Mouse (Mus musculus) embryonic facial prominence, embryonic 14.5 days (tissue): ENCODE results near the gene Tpx2. TPM values are rescaled to one million over a fixed set of nuclear protein-coding genes. Genes with fewer than 3 reads are reported as not detected.

Source experiments
- ATAC-seq: fragments of 200-750 bp; cut with Nextera tagmentation; 2 replicates; pipeline ENCODE4 v1.8.0; 2017; ENCODE audit warnings: low read depth, moderate number of reproducible peaks, moderate TSS enrichment
- DNase-seq: peaks from one replicate; pipeline ENCODE4 v3.0.0-alpha.2; 2015; ENCODE audit warnings: low spot score
- H3K27ac ChIP-seq: fragments of 300-500 bp; sonication (generic); replicated peaks from 2 replicates; pipeline ENCODE4 v1.5.1; 2014; ENCODE audit warnings: low read depth, mild to moderate bottlenecking, low read length, moderate library complexity
- H3K27me3 ChIP-seq: fragments of 300-500 bp; sonication (generic); replicated peaks from 2 replicates; pipeline ENCODE4 v1.6.1; 2014; ENCODE audit warnings: low read length; ENCODE audit not compliant: control insufficient read depth, insufficient read depth
- H3K36me3 ChIP-seq: fragments of 300-500 bp; sonication (generic); 2 replicates; pipeline ENCODE4 v1.6.1; 2014; ENCODE audit warnings: low read length, mixed read lengths; ENCODE audit not compliant: control insufficient read depth, insufficient read depth
- H3K4me1 ChIP-seq: fragments of 300-500 bp; sonication (generic); 2 replicates; pipeline ENCODE4 v1.6.1; 2014; ENCODE audit warnings: antibody characterized with exemption, low read length; ENCODE audit not compliant: control insufficient read depth, insufficient read depth
- H3K4me2 ChIP-seq: fragments of 300-500 bp; sonication (generic); 2 replicates; pipeline ENCODE4 v1.6.1; 2014; ENCODE audit warnings: low read depth, mild to moderate bottlenecking, low read length, moderate library complexity, mixed read lengths
- H3K4me3 ChIP-seq: fragments of 300-500 bp; sonication (generic); 2 replicates; pipeline ENCODE4 v1.5.1; 2014; ENCODE audit warnings: low read depth, mild to moderate bottlenecking, low read length
- H3K9ac ChIP-seq: fragments of 300-500 bp; sonication (generic); 2 replicates; pipeline ENCODE4 v1.6.1; 2014; ENCODE audit warnings: low read depth, mild to moderate bottlenecking, low read length, moderate library complexity, mixed read lengths
- H3K9me3 ChIP-seq: fragments of 300-500 bp; sonication (generic); 2 replicates; pipeline ENCODE4 v1.6.1; 2016; ENCODE audit warnings: low read length; ENCODE audit not compliant: control insufficient read depth
- WGBS: fragments of 180-500 bp; shearing (Covaris S2); extraction: QIAGEN DNeasy Blood & Tissue Kit; methylation state at CpG from one replicate; pipeline ENCODE4 v1.1.7; 2014; 5-methylcytosine and 5-hydroxymethylcytosine counted together
- polyA plus RNA-seq: library from polyadenylated mRNA; unstranded; fragments of >200 nt; fragmentation: Nextera tagmentation; extraction: Ambion mirVana; gene quantifications from 2 replicates; pipeline ENCODE4 v1.2.1, GENCODE M21; 2014

The Tpx2 gene
- 69.3 and 87.9 TPM in 2 replicates for polyA plus RNA-seq

DNA sequence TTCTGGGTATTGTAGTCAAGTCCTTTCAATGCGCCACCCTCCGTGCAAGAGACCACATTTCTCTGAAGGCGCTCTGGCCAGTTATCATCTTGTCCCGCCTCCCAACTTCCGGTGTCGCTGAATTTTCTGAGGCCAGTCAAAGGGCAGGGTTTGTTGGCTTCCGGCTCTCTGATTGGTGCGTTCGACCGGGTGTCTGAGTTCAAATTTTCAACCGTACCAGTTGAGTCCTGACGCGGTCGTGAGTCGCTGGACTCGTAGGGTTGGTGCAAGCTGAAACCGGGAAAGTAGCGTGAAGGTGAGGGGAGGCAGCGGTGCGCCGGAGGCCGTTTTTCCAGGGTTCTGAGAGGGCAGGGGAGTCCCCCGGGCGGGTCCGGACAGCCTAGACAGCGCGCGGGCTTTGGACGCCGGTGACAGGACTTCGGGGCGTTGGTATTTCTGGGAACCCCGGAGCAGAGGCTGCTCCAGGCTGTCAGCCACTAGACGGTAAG is at the start of gene Tpx2:
TSS of gene Tpx2 (plus strand) at position 150 of the 488 bp plus-strand sequence.
- peaks cover 14% of the 10 kb centered on the region for H3K4me1 ChIP-seq
- peak within 1 kb of the TSS; percentile 54 for H3K4me3 ChIP-seq
- peak; percentile 99 for ATAC-seq
- H3K36me3 ChIP-seq: peaks cover 10% of the 10 kb centered on the region
- no peaks in the 10 kb centered on the region for H3K9me3 ChIP-seq
- peak within 1 kb of the TSS; percentile 61 for H3K9ac ChIP-seq
- DNase-seq: peak; percentile 99
- H3K27ac ChIP-seq: peak within 1 kb of the TSS; percentile 50; the same call in 1 of the 2 replicates
- H3K27me3 ChIP-seq: no peaks in the 10 kb centered on the region
- whole genome bisulfite sequencing: under 1% methylated on average over 34 of the region's 34 CpGs
- peak within 1 kb of the TSS; percentile 70 for H3K4me2 ChIP-seq

DNA sequence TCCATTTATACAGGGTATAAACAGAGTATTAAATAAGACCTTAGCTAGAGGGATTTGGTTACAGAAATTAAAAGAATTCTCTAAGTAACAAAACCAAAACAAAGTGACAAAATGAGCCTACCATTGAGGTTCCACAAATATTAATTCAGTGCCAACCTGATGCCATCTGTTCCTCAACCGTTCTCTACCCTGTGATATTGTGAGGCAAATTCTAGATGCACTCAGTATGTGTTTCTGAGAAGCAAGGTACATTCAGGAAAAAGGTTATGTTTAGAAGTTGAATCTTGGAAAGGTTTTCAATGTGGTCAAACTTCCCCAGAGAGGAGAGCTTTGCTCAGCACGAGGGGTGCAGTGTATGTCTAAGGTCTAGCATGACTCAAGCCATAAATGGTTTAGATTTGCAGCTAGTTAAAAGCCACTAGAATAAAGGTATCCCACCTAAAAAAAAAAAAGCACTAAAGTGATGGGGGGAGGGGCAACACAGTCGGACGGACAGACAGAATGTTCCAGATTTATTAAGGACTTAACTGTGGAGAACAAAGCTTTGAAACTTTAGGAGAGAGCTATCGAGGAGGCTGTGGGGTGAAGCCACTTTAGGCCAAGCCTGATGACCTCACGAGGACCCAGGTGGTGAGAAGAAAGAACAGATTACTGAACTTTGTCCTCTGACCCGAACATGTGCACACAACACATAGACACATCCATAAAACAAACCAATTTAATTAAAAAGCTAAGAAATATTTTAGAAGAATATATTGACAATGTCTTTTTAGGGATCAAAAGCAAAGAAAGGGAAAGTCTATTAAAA is 47.6 kb upstream of the Tpx2 start:
- 69% methylated on average over 7 of the region's 7 CpGs for WGBS
- Histone ChIP-seq H3K27ac (no peak overlapping the region), H3K4me1 (peaks cover 16% of the 10 kb centered on the region), H3K9ac (no peak overlapping the region), H3K4me3 (no peak overlapping the region), H3K27me3 (no peaks in the 10 kb centered on the region), H3K4me2 (no peak overlapping the region), H3K9me3 (no peaks in the 10 kb centered on the region), H3K36me3 (no peaks in the 10 kb centered on the region)
- DNase-seq: no peak
- ATAC-seq: no peak

DNA sequence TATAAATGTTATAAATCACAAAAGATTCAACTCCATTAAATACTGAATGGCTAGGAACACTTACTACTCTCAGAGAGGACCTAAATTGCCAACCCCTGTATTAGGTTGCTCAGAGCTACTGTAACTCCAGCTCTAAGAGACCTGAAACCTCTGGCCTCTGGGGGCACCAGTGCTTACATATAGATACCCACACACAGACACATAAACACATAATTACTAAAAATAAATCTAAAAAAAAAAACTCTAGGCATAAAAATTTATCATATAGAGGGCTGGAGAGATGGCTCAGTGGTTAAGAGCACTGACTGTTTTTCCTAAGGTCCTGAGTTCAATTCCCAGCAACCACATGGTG is 47.0 kb upstream of the Tpx2 start:
- no peaks in the 10 kb centered on the region for H3K9me3 ChIP-seq
- no peak overlapping the region for H3K27ac ChIP-seq
- H3K27me3 ChIP-seq: no peaks in the 10 kb centered on the region
- peaks cover 22% of the 10 kb centered on the region for H3K4me1 ChIP-seq
- no peak for DNase-seq
- ATAC-seq: no peak
- no peak overlapping the region for H3K4me3 ChIP-seq
- H3K4me2 ChIP-seq: no peak overlapping the region
- no peak overlapping the region for H3K9ac ChIP-seq
- no peaks in the 10 kb centered on the region for H3K36me3 ChIP-seq

DNA sequence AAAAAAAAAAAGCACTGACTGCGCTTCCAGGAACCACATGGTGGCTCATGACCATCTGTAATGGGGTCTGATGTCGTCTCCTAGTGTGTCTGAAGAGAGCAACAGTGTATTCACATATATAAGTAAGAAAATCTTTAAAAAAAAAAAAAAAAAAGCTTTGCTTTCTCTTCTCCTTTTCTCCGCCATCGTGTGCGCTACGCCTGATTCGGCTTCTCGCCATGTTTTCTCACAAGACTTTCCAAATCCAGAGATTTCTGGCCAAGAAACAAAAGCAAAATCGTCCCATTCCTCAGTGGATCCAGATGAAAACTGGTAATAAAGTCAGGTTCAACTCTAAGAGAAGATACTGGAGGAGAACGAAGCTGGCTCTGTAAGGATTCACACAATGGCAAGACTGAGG is 45.5 kb upstream of the Tpx2 start:
- H3K27ac ChIP-seq: no peak overlapping the region
- H3K4me3 ChIP-seq: no peak overlapping the region
- DNase-seq: no peak
- no peaks in the 10 kb centered on the region for H3K9me3 ChIP-seq
- H3K4me1 ChIP-seq: peaks cover 26% of the 10 kb centered on the region
- ATAC-seq: no peak
- WGBS: 89% methylated on average over 10 of the region's 10 CpGs
- H3K36me3 ChIP-seq: no peaks in the 10 kb centered on the region
- H3K9ac ChIP-seq: no peak overlapping the region
- no peaks in the 10 kb centered on the region for H3K27me3 ChIP-seq
- H3K4me2 ChIP-seq: no peak overlapping the region

DNA sequence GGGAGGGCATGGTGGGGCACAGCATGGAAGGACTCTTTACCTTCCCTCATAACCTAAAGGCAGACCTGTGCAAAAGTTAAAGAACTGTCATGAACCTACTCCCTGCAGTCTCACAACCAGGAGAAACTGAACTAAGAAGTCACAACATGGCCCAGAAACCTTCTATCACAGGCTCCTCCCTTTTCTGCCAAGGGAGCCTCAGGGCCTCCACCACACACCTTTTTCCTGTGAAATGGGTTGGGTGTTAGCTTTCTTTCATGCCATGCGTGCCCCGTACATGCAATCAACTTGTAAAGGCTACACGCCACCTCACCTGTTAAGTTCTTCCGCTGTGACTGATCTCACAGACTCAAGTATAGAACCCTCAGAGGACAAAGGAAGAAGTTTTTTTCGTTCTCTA is 44.7 kb upstream of the Tpx2 start:
- ATAC-seq (no peak), DNase-seq (no peak)
- Histone ChIP-seq H3K9ac (no peak overlapping the region), H3K27me3 (no peaks in the 10 kb centered on the region), H3K36me3 (no peaks in the 10 kb centered on the region), H3K4me3 (no peak overlapping the region), H3K27ac (no peak overlapping the region), H3K9me3 (no peaks in the 10 kb centered on the region), H3K4me1 (peaks cover 26% of the 10 kb centered on the region), H3K4me2 (no peak overlapping the region)
- WGBS: 86% methylated on average over 5 of the region's 5 CpGs

DNA sequence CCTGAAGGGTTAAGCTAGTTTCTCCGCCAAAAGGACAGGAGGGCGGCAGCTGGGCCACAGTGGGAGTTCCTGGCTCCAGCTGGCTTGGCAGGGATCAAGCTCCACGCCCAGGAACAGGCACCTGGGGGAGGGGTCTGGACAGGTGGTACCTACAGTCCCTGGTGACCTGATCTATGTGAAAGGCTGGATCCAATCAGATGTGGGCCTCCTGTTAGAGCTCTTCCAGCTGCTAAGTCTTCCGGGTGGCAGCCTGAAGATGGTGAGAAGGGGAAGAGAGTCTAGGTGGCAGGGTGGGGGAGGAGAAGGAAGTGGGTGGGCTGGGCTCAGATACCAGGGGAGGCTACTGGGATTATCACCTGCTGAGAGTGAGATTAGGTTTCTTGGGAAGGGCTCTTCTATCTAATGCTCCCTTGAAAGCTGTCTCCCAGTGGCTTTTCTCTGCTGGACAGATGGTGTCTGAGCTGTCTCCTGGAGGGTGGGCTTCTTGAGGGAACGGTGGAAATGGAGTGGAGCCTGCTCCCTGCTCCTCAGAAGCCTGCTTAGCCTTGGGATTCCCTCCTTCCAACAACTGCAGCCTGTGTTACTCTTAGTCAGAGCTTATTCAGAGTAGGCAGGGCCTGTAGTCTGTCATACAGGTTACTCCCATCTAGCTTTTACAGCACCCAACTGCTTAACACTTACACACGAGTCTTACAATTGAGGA is 43.2 kb upstream of the Tpx2 start:
- 11% methylated on average over 6 of the region's 6 CpGs for WGBS
- H3K9me3 ChIP-seq: no peaks in the 10 kb centered on the region
- no peaks in the 10 kb centered on the region for H3K36me3 ChIP-seq
- H3K27ac ChIP-seq: peak overlapping the region; percentile 53
- DNase-seq: peak; percentile 86
- no peak overlapping the region for H3K4me3 ChIP-seq
- peak; percentile 92 for ATAC-seq
- peaks cover 26% of the 10 kb centered on the region for H3K4me1 ChIP-seq
- peak overlapping the region; percentile 20; the same call in 1 of the 2 replicates for H3K4me2 ChIP-seq
- 0 out of 2 replicates have a peak overlapping the region, but pooled peaks have one; percentile 22 for H3K9ac ChIP-seq
- no peaks in the 10 kb centered on the region for H3K27me3 ChIP-seq

DNA sequence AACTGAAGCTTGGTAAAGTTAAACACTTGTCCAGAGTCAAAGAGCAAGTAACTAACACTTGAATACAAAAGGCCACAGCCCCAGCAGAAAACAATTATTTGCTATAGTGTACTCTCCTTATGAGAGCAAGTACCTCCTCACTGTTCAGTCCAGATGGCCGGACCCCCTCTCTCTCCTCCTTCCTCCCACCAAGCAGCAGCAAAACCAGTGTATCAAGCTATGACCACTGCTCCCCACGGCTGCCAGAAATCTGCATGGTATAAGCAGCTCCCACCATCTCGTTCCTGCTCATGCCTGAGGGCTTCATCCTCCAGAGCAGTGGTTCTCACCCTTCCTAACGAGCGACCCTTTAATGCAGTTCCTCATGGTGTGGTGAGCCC is 42.7 kb upstream of the Tpx2 start:
- no peaks in the 10 kb centered on the region for H3K9me3 ChIP-seq
- peaks cover 26% of the 10 kb centered on the region for H3K4me1 ChIP-seq
- H3K36me3 ChIP-seq: no peaks in the 10 kb centered on the region
- peak overlapping the region; percentile 20; the same call in 1 of the 2 replicates for H3K4me2 ChIP-seq
- peak overlapping the region; percentile 22; the same call in 1 of the 2 replicates for H3K9ac ChIP-seq
- DNase-seq (no peak), ATAC-seq (no peak)
- H3K4me3 ChIP-seq: no peak overlapping the region
- H3K27me3 ChIP-seq: no peaks in the 10 kb centered on the region
- WGBS: 37% methylated on average over 5 of the region's 5 CpGs
- H3K27ac ChIP-seq: peak overlapping the region; percentile 53

DNA sequence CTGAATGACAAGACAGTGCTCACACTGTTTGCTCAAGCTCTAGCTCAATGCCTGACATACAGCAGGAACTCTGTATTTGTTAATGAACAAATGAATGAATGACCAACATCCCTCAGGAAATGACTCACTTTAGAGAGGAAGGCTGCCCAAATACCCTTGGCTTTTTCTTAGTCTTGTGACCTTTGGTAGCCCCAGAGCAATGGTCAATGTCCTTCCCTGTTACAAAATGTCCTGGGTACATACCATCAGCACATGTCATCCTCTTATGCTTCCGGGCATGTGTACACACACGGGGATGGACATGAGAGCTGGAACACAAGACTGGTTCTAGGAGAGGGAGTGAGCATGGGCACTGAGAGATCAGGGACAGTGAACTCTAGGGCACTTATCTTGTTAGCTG is 41.7 kb upstream of the Tpx2 start:
- Histone ChIP-seq H3K9ac (no peak overlapping the region), H3K9me3 (no peaks in the 10 kb centered on the region), H3K36me3 (no peaks in the 10 kb centered on the region), H3K4me2 (no peak overlapping the region), H3K4me3 (no peak overlapping the region), H3K27me3 (no peaks in the 10 kb centered on the region), H3K27ac (peak overlapping the region; percentile 39; the same call in 1 of the 2 replicates), H3K4me1 (peaks cover 26% of the 10 kb centered on the region)
- 68% methylated on average over 2 of the region's 2 CpGs for WGBS
- DNase-seq (no peak), ATAC-seq (no peak)
